Mouse (Mus musculus) limb, embryonic 13.5 days (tissue): ENCODE results near the gene Nr1i2. TPM values are rescaled to one million over a fixed set of nuclear protein-coding genes. Genes with fewer than 3 reads are reported as not detected.

ENCODE experiments used
- ATAC-seq: fragments of 200-750 bp; cut with Nextera tagmentation; 2 replicates; pipeline ENCODE4 v1.8.0; 2017; ENCODE audit warnings: low read depth, moderate number of reproducible peaks, moderate TSS enrichment; ENCODE audit not compliant: low FRiP score
- H3K27ac ChIP-seq: fragments of 300-500 bp; sonication (generic); 2 replicates; pipeline ENCODE4 v1.5.1; 2015; ENCODE audit warnings: inconsistent platforms, mild to moderate bottlenecking, moderate library complexity
- H3K27me3 ChIP-seq: fragments of 300-500 bp; sonication (generic); 2 replicates; pipeline ENCODE4 v1.6.1; 2015; ENCODE audit warnings: mild to moderate bottlenecking, inconsistent platforms
- H3K36me3 ChIP-seq: fragments of 300-500 bp; sonication (generic); 2 replicates; pipeline ENCODE4 v1.6.1; 2015; ENCODE audit warnings: inconsistent platforms, mild to moderate bottlenecking, moderate library complexity
- H3K4me1 ChIP-seq: fragments of 300-500 bp; sonication (generic); 2 replicates; pipeline ENCODE4 v1.6.1; 2015; ENCODE audit warnings: inconsistent platforms
- H3K4me2 ChIP-seq: fragments of 300-500 bp; sonication (generic); replicated peaks from 2 replicates; pipeline ENCODE4 v1.6.1; 2015; ENCODE audit warnings: inconsistent platforms, mild to moderate bottlenecking, moderate library complexity
- H3K4me3 ChIP-seq: fragments of 300-500 bp; sonication (generic); 2 replicates; pipeline ENCODE4 v1.5.1; 2015; ENCODE audit warnings: moderate library complexity, mild to moderate bottlenecking, inconsistent platforms
- H3K9ac ChIP-seq: fragments of 300-500 bp; sonication (generic); 2 replicates; pipeline ENCODE4 v1.6.1; 2015; ENCODE audit warnings: mild to moderate bottlenecking, inconsistent platforms
- H3K9me3 ChIP-seq: fragments of 300-500 bp; sonication (generic); 2 replicates; pipeline ENCODE4 v1.6.1; 2016; ENCODE audit warnings: inconsistent platforms
- WGBS: fragments of 180-500 bp; shearing (Covaris S2); methylation state at CpG from one replicate; pipeline ENCODE4 v1.1.7; 2015; 5-methylcytosine and 5-hydroxymethylcytosine counted together
- polyA plus RNA-seq: library from polyadenylated mRNA; unstranded; fragments of >200 nt; fragmentation: Nextera tagmentation; extraction: Ambion mirVana; gene quantifications from 2 replicates; pipeline ENCODE4 v1.2.1, GENCODE M21; 2015

Gene Nr1i2
- polyA plus RNA-seq, 1 experiment from 2014 or later, result not detected

DNA sequence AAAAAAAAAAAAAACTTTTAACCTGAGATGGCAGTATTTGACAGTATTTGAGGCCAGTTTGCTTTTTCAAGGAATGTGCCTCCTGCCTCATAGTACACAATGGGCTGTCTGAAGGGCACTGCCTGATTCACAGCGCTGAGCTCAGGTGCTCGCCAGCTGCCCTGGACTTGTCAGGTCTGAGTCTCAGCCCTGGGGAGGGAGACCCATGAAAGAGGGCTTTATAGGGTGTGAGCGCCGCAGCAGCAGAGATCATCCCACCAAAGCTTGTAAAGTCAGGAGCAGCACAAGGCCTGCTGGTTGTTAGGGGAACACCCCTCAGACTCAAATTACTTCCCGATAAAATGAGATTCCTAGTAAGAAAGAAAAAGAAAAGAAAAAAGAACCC lies 12.6 kb upstream of the Nr1i2 start:
- Histone ChIP-seq H3K9ac (no peak overlapping the region), H3K4me2 (peak overlapping the region; percentile 41), H3K4me3 (no peak overlapping the region), H3K4me1 (peaks cover 31% of the 10 kb centered on the region), H3K27ac (peak overlapping the region; percentile 70; the same call in 1 of the 2 replicates), H3K9me3 (no peaks in the 10 kb centered on the region), H3K27me3 (no peaks in the 10 kb centered on the region), H3K36me3 (no peaks in the 10 kb centered on the region)
- peak; percentile 68 for ATAC-seq
- WGBS, result 7% methylated on average over 5 of the region's 5 CpGs

DNA sequence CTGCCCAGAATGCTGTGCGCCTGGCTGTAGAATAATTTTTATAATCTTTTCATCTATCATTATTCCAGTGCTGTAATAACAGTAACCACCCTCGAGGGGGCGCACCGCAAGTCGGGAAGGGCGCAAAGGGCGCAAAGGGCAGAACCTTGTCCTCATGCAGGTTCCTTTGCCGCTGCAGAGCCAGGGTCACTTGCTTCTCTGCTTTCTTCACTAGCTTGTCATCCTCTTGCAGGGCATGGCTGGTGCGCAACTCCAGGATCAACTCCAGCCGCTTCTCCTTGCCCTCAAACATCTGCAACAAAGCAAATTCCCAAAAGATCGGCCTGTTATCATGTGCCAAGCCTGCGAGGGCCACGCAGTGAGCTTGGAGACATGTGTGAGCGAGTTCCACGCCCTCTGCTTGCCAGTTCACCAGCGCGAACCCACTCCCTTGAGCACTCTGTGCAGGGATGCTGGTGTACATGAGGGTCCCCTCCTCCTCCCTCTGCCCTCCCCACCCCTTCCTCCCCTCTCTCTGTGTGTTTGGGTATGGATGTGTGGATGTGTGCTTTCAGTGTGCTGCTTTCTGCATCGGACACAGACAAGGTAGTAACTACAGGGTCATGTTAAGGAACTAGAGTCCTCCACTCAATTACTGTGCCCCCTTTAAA lies 12.1 kb upstream of the Nr1i2 start:
- 42% methylated on average over 18 of the region's 18 CpGs for WGBS
- Histone ChIP-seq H3K9me3 (no peaks in the 10 kb centered on the region), H3K4me3 (no peak overlapping the region), H3K9ac (no peak overlapping the region), H3K4me1 (peaks cover 31% of the 10 kb centered on the region), H3K27ac (peak overlapping the region; percentile 70; the same call in 1 of the 2 replicates), H3K27me3 (no peaks in the 10 kb centered on the region), H3K4me2 (peak overlapping the region; percentile 41), H3K36me3 (no peaks in the 10 kb centered on the region)
- ATAC-seq, result peak; percentile 25; the same call in 1 of the 2 replicates

DNA sequence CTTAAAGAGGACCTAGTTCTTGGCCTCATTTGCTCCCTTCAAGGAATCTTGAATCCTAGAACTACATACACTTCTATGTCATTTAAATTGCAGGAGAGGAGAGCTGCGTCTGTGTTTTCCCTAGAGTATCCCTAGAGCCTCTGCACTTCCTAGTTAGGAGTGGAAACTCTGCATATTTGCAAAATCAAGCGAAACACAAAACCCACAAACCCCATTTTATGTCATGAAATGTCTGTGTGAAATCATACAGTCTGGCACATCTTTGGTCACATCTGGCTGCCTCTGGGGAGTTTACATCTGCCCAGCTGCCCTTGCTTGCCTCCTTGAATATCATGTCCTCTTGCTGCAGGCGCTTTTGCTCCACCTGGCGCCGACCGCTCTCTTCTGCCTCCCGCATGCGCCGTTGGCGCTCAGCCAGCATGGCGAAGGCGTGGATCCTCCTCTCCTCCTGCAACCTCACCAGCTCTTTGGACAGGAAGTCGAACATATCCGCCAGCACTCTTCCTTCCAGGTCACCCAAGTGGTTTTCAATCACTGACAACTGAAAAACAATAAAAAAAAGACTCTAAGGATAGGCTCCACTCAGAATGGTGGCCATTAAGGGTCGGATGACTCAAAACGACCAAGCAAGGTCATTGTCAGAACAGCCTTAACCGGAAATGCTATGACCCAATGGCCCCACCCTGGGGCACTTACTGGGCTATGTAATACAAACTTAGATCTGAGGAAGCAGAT lies 10.0 kb upstream of the Nr1i2 start:
- Histone ChIP-seq H3K9me3 (no peaks in the 10 kb centered on the region), H3K4me2 (no peak overlapping the region), H3K9ac (no peak overlapping the region), H3K27me3 (no peaks in the 10 kb centered on the region), H3K27ac (no peak overlapping the region), H3K4me3 (no peak overlapping the region), H3K36me3 (no peaks in the 10 kb centered on the region), H3K4me1 (peaks cover 31% of the 10 kb centered on the region)
- ATAC-seq, result no peak
- 77% methylated on average over 17 of the region's 17 CpGs for WGBS

DNA sequence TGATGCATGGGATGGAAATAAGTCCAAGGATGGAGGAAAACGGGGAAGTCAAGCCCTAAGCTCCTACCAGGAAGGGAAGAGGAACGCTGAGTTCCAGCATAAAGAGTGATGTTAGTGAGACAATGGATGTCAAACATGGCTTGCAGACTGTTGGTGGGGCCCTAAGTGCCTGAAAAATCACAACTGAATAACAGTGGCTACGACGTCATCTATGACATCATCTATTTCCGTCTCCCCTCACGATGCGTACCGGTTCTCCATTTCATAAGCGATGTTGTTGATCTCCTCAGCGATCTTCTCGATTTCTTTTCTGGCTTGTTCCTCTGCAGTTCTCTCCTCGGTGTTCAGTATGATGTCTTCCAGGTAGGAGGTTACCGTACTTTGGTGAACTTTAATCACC lies 7.7 kb upstream of the Nr1i2 start:
- H3K4me2 ChIP-seq, result no peak overlapping the region
- peaks cover 22% of the 10 kb centered on the region for H3K4me1 ChIP-seq
- 86% methylated on average over 13 of the region's 13 CpGs for WGBS
- H3K4me3 ChIP-seq, result no peak overlapping the region
- no peaks in the 10 kb centered on the region for H3K36me3 ChIP-seq
- no peaks in the 10 kb centered on the region for H3K27me3 ChIP-seq
- ATAC-seq, result no peak
- no peaks in the 10 kb centered on the region for H3K9me3 ChIP-seq
- H3K27ac ChIP-seq, result no peak overlapping the region
- no peak overlapping the region for H3K9ac ChIP-seq

DNA sequence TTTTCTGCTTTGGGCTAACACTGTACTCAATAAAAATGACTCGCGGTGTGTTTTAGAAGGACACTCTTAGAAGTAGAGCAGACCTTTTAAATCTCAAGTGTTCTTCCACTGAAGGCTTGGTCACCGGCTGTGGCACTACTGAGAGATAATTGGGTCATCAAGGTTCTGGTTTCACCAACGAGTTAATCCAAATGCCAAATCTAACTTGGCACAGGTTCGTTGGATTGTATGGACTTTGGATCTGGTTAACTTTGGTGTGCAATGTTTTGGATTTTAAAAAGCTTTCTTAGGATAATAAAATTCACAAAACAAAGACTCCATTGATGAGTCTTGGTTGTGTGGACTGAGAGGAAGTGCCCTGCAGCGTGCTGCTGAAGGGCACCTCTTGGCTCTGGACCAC lies 3.8 kb upstream of the Nr1i2 start:
- 70% methylated on average over 6 of the region's 6 CpGs for WGBS
- Histone ChIP-seq H3K27ac (no peak overlapping the region), H3K4me1 (peaks cover 10% of the 10 kb centered on the region), H3K27me3 (no peaks in the 10 kb centered on the region), H3K4me2 (no peak overlapping the region), H3K9ac (no peak overlapping the region), H3K36me3 (no peaks in the 10 kb centered on the region), H3K4me3 (no peak overlapping the region), H3K9me3 (no peaks in the 10 kb centered on the region)
- ATAC-seq, result no peak

DNA sequence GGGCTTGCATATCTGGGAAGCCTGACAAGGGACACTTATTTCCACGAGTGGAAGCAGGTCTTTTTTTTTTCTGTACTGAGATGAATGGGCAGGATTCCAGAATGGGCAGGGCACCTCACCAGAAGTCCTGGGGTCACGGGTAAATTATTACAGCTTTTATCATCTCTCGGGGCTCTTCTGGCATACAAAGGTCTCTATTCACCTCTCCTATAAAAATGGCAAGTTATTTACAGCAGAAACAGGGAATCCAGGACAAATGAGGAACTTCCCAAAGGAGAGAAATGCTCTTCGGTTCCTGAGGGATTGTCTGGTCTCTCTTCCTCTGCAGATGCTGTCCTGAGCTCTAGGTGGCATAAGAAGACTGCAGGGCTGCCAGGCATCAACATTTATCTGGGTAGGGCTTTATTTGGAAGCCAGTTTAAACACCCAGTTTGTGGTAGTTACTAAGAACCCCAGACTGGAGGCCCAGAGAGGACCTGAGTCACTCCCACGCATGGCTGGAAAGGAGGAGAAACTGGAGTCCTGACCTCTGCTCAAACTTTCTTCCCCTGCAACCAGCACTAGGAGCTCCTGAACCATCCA lies 816 bp upstream of the Nr1i2 start:
- Histone ChIP-seq H3K9me3 (no peaks in the 10 kb centered on the region), H3K36me3 (no peaks in the 10 kb centered on the region), H3K4me3 (no peak overlapping the region), H3K9ac (no peak overlapping the region), H3K27ac (no peak overlapping the region), H3K4me1 (peaks cover 10% of the 10 kb centered on the region), H3K27me3 (no peaks in the 10 kb centered on the region), H3K4me2 (no peak overlapping the region)
- 49% methylated on average over 5 of the region's 5 CpGs for WGBS
- no peak for ATAC-seq

DNA sequence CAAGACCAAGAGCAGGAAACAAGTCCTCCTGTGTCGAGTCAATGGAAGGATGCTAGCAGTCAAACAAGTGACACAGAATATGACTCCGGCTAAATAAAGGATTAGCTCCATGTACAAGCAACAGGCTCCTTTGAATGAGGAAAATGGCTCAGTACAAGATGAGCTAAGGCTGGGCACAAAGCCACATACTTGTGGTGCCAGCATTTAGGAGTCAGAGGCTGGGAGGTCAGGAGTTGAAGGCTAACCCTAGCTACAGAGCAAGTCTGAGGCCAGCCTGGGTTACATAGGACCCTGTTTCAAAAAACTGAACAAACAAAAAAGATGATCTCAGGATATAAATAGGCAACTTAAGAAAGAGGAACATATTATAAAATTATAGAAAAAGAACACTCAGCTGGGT lies 4.5 kb downstream of the Nr1i2 start:
- no peak for ATAC-seq
- no peak overlapping the region for H3K4me3 ChIP-seq
- no peak overlapping the region for H3K27ac ChIP-seq
- H3K9me3 ChIP-seq, result no peaks in the 10 kb centered on the region
- peaks cover 8% of the 10 kb centered on the region for H3K4me1 ChIP-seq
- WGBS, result 83% methylated on average over 2 of the region's 2 CpGs
- no peak overlapping the region for H3K9ac ChIP-seq
- no peak overlapping the region for H3K4me2 ChIP-seq
- H3K27me3 ChIP-seq, result no peaks in the 10 kb centered on the region
- H3K36me3 ChIP-seq, result no peaks in the 10 kb centered on the region

DNA sequence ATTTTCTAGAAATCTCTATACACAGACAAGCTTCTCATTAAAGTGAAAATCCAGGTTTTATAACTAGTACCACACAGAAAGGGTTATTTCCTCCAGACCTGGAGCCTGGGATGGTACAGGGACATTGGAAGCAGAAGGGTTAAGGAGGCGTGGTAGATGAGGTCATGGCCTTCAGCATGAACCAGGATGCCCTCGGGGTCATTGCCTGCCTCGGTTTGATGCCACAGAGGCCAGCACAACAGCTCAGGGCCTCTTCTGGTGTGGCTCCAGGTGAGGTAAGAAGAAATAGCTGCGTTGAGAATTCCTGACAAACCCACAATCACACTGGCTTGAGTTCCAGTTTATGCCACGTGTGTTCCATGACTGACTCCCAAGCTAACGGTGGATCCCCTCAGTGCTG lies 5.8 kb downstream of the Nr1i2 start:
- Histone ChIP-seq H3K9me3 (no peaks in the 10 kb centered on the region), H3K4me3 (no peak overlapping the region), H3K9ac (no peak overlapping the region), H3K4me1 (peaks cover 5% of the 10 kb centered on the region; the same call in 1 of the 2 replicates), H3K4me2 (no peak overlapping the region), H3K36me3 (no peaks in the 10 kb centered on the region), H3K27me3 (no peaks in the 10 kb centered on the region), H3K27ac (no peak overlapping the region)
- 14% methylated on average over 6 of the region's 6 CpGs for WGBS
- no peak for ATAC-seq

DNA sequence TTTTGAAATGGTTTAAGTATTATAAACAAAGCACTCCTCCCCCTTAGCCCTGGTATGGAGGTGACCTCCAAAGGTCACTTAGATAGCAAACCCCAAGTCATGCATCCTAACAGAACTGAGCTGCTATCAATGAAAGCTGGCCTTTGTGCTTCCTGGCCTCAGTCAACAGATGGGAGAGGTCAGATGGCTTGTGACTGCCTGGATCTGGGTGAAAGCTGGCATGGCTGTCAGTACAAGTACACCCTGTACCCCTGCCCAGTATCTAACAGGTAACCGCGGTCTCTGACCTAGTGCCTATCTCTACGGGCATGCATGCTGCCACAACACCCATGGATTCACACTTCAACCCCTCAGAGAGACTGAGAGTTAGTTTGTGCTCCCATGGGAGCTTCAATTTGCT lies 6.9 kb downstream of the Nr1i2 start:
- Histone ChIP-seq H3K4me3 (no peak overlapping the region), H3K4me2 (no peak overlapping the region), H3K27me3 (no peaks in the 10 kb centered on the region), H3K4me1 (peaks cover 5% of the 10 kb centered on the region; the same call in 1 of the 2 replicates), H3K36me3 (no peaks in the 10 kb centered on the region), H3K9me3 (no peaks in the 10 kb centered on the region), H3K27ac (no peak overlapping the region), H3K9ac (no peak overlapping the region)
- 93% methylated on average over 3 of the region's 3 CpGs for WGBS
- ATAC-seq, result no peak

DNA sequence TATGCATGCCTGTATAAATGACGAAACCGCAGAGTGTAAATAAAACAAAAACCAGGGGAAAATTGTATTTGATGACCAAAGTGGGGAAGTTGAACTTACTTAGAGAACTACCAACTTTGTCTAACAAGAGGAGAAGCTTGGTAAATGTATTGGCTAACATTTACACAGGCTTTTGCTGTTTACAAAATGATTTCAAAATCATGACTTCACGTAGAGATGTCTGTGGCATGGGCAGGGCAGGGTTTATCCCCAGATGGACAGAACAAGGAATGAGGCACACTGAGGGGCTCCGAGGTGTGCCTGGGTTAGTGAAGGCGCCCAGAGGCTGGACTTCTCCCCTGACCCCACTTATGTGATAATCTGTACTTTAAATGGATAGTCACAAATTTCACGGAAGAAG lies 7.3 kb downstream of the Nr1i2 start:
- Histone ChIP-seq H3K27me3 (no peaks in the 10 kb centered on the region), H3K9me3 (no peaks in the 10 kb centered on the region), H3K4me3 (no peak overlapping the region), H3K36me3 (no peaks in the 10 kb centered on the region), H3K9ac (no peak overlapping the region), H3K4me1 (peaks cover 5% of the 10 kb centered on the region; the same call in 1 of the 2 replicates), H3K27ac (no peak overlapping the region), H3K4me2 (no peak overlapping the region)
- ATAC-seq, result no peak
- 86% methylated on average over 6 of the region's 6 CpGs for whole genome bisulfite sequencing

DNA sequence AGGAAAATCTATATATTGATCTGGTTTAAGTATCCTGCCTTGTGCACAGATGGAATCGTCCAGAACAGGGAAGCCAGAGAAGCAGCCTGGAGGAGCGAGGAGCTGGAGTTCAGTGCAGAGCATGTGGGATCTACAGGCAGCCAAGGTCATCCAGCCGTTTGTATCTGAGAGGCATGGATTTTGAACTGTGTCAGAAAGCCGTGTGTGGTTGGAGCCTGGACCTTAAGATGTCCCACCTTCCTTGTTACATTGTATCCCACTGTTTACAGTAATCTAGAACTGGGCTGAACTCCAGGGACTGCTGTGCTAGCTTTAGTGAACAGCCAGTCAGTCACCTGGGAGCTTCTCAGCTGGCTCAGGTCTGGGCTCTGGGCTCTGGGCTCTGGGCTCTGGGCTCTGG lies 8.1 kb downstream of the Nr1i2 start:
- ATAC-seq, result no peak
- no peaks in the 10 kb centered on the region for H3K9me3 ChIP-seq
- H3K36me3 ChIP-seq, result no peaks in the 10 kb centered on the region
- H3K27me3 ChIP-seq, result no peaks in the 10 kb centered on the region
- H3K4me1 ChIP-seq, result peaks cover 5% of the 10 kb centered on the region; the same call in 1 of the 2 replicates
- no peak overlapping the region for H3K27ac ChIP-seq
- H3K4me2 ChIP-seq, result no peak overlapping the region
- 77% methylated on average over 4 of the region's 4 CpGs for WGBS
- no peak overlapping the region for H3K9ac ChIP-seq
- no peak overlapping the region for H3K4me3 ChIP-seq

DNA sequence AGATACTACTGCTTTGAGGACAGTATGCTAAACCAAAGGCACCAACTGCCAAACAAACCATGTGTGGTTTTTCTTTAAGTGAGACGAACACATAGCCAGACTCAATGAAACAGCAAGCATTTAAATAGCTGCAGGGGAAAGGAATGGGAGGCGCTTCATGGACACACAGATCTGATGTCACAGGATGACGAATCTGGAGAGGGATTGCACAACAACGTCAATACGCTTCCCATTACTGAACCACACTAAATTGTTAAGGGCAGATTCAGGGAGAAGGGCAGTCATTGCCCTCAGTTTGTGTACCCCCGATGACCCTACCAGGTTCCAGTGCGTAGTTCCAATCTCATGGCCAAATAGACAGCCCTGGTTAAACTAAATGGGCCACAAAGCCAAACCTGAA lies 8.8 kb downstream of the Nr1i2 start:
- H3K4me2 ChIP-seq, result no peak overlapping the region
- no peak overlapping the region for H3K4me3 ChIP-seq
- no peak overlapping the region for H3K27ac ChIP-seq
- H3K36me3 ChIP-seq, result no peaks in the 10 kb centered on the region
- no peaks in the 10 kb centered on the region for H3K27me3 ChIP-seq
- H3K9me3 ChIP-seq, result no peaks in the 10 kb centered on the region
- no peak for ATAC-seq
- H3K4me1 ChIP-seq, result peaks cover 5% of the 10 kb centered on the region; the same call in 1 of the 2 replicates
- 87% methylated on average over 7 of the region's 7 CpGs for WGBS
- no peak overlapping the region for H3K9ac ChIP-seq
